Comparison of ENCODE assay signal across 11 mouse cellular contexts in the genomic region with DNA sequence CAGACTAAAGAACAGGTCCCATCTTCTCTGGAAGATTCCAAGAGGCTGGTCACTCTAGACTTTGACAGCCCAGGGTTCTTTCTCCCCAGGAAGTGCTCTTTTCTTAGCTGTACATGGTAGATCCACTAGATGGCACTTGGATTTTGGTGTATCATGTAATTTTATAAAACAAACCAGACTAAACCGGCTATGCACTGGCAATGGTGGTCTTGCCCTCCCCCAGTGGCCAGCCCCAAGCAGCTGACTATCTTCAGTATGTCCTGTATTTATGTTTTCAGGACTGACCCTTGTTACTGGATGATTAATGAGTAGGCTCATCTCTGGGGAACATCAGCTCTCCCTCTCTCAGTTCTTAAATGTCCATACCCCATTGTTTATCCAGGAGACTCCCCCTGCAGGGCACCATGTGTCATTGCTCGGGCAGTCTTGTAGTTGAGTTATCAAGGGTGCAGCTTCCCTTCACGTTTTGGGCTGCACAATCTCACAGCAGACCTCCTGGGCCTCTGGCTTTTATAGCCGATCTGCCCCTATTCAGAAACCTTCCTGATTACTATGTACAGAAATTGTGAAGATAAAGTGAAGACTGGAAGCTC. TPM values are rescaled to one million over a fixed set of nuclear protein-coding genes. Genes with fewer than 3 reads are reported as not detected.
DNase-seq lines count a peak whose midpoint lies in the region; ATAC-seq and TF ChIP-seq lines count a peak whose summit lies in the region.
"Had no signal": no experiment of that assay in that cellular context is flagged by ENCODE, and none has a peak within 500 bp of the region (broad histone marks: within the 10 kb centered on the region; RNA-seq: fewer than 3 reads in every experiment).

No protein-coding gene starts in this region.

- H3K9ac ChIP-seq in kidney, embryonic 14.5 days (ENCODE audit: low read depth, low read length), result no peak overlapping the region
- no peak overlapping the region for H3K9ac ChIP-seq in midbrain, postnatal 0 days (replicated peaks; ENCODE audit: low read length, poor library complexity, severe bottlenecking)

- DNase-seq in kidney, adult 18-20 months, result no peak
- DNase-seq in 416B (ENCODE audit: low read depth), result peak; percentile 85
- peak; percentile 12 for DNase-seq in ES-CJ7 (ENCODE audit: low read depth, low spot score)
- no peak for DNase-seq in midbrain, postnatal 0 days (ENCODE audit: low spot score)
- DNase-seq in gastrocnemius, postnatal 14 days, result no peak
- DNase-seq in neural tube, embryonic 10.5 days (ENCODE audit: extremely low spot score, low spot score), result no peak
- DNase-seq: gastrocnemius, postnatal 25 days; heart, postnatal 14 days; midbrain, embryonic 14.5 days had no signal

- intact Hi-C loops in gastrocnemius, postnatal 14 days (cut with DNase I; ENCODE audit: low total_unique reads), result no loop called here

- no peaks in the 10 kb centered on the region for H3K4me1 ChIP-seq in kidney, embryonic 14.5 days (ENCODE audit: control insufficient read depth, insufficient read depth, low read length)
- H3K4me1 ChIP-seq in midbrain, postnatal 0 days (ENCODE audit: insufficient read depth, low read length), result no peaks in the 10 kb centered on the region

- no peaks in the 10 kb centered on the region for H3K9me3 ChIP-seq in kidney, embryonic 14.5 days (ENCODE audit: control insufficient read depth, low read length)
- H3K9me3 ChIP-seq in midbrain, postnatal 0 days (ENCODE audit: low read length), result no peaks in the 10 kb centered on the region

- no peaks in the 10 kb centered on the region for H3K27me3 ChIP-seq in kidney, embryonic 14.5 days (ENCODE audit: control insufficient read depth, insufficient read depth, low read length)
- no peaks in the 10 kb centered on the region for H3K27me3 ChIP-seq in midbrain, postnatal 0 days (ENCODE audit: insufficient read depth, low read length)

- H3K36me3 ChIP-seq in kidney, embryonic 14.5 days (ENCODE audit: control insufficient read depth, insufficient read depth, low read length), result no peaks in the 10 kb centered on the region
- H3K36me3 ChIP-seq in midbrain, postnatal 0 days (ENCODE audit: insufficient read depth, low read length), result no peaks in the 10 kb centered on the region

- H3K27ac ChIP-seq in kidney, embryonic 14.5 days (ENCODE audit: low read depth, low read length), result no peak overlapping the region
- no peak overlapping the region for H3K27ac ChIP-seq in midbrain, postnatal 0 days (ENCODE audit: low read depth, low read length)

- WGBS in kidney, embryonic 14.5 days, result 57% methylated on average over 4 of the region's 4 CpGs
- WGBS in midbrain, postnatal 0 days, result 55% methylated on average over 4 of the region's 4 CpGs

- ATAC-seq in kidney, embryonic 14.5 days (ENCODE audit: low FRiP score, low TSS enrichment), result peak; percentile 57; the same call in 1 of the 2 replicates
- ATAC-seq in inflammation-experienced regulatory T-cells, adult 6 months, result peak; percentile 68
- ATAC-seq in midbrain, postnatal 0 days (ENCODE audit: low FRiP score), result no peak

- no peak overlapping the region for H3K4me2 ChIP-seq in kidney, embryonic 14.5 days (replicated peaks; ENCODE audit: low read depth, low read length)
- no peak overlapping the region for H3K4me2 ChIP-seq in midbrain, postnatal 0 days (ENCODE audit: low read depth, low read length, poor library complexity, severe bottlenecking)

- H3K4me3 ChIP-seq in kidney, embryonic 14.5 days (ENCODE audit: low read length), result no peak overlapping the region
- no peak overlapping the region for H3K4me3 ChIP-seq in midbrain, postnatal 0 days (ENCODE audit: low read depth, low read length)

- TF ChIP-seq CTCF in midbrain, postnatal 0 days (IDR thresholded peaks at IDR 0.05), result no peak

RNA-seq across cellular contexts. Expression of a gene that starts 19.8 kb away (rescaled TPM):
- polyA plus RNA-seq in kidney, embryonic 14.5 days (2014; fragmentation: Nextera tagmentation; extraction: Ambion mirVana), result 1.3 and 2.1 TPM in 2 replicates
- 1 to 10 TPM; 5.7 to 6.5 (median 6.5) TPM for polyA plus RNA-seq in inflammation-experienced regulatory T-cells, adult 6 months (2017; shearing (Covaris generic))
- 2.6 and 4.0 TPM in 2 replicates for total RNA-seq in midbrain, postnatal 0 days (2014; rRNA removed)
- polyA plus RNA-seq in midbrain, postnatal 0 days (2015; fragmentation: Nextera tagmentation; extraction: Ambion mirVana), result 0.83 and 1.6 TPM in 2 replicates
- total RNA-seq in gastrocnemius, postnatal 14 days (2021), result under 1 TPM; 0.44 to 0.66 TPM

RNA-seq across cellular contexts. Expression of a gene that starts 41.1 kb away (rescaled TPM):
- 4.7 and 5.6 TPM in 2 replicates for polyA plus RNA-seq in kidney, embryonic 14.5 days (2014; fragmentation: Nextera tagmentation; extraction: Ambion mirVana)
- polyA plus RNA-seq in inflammation-experienced regulatory T-cells, adult 6 months (2017; shearing (Covaris generic)), result 10 to 100 TPM; 17.0 to 23.5 (median 21.8) TPM
- 2.5 and 9.4 TPM in 2 replicates for total RNA-seq in midbrain, postnatal 0 days (2014; rRNA removed)
- 2.3 and 3.4 TPM in 2 replicates for polyA plus RNA-seq in midbrain, postnatal 0 days (2015; fragmentation: Nextera tagmentation; extraction: Ambion mirVana)
- total RNA-seq in gastrocnemius, postnatal 14 days (2021), result 1 to 10 TPM; 1.5 to 1.7 TPM

Comparison
In these comparisons a context has a peak if more than half of its experiments do, and no peak if none do; other contexts are left out.
1. DNase-seq: peak in 416B (single experiment) and ES-CJ7 (single experiment); none in kidney, adult 18-20 months (single experiment), midbrain, postnatal 0 days (single experiment), gastrocnemius, postnatal 14 days (single experiment) and neural tube, embryonic 10.5 days (single experiment).